Mouse (Mus musculus) heart, embryonic 11.5 days (tissue): ENCODE data around the gene Atp1b3. TPM values are rescaled to one million over a fixed set of nuclear protein-coding genes. Genes with fewer than 3 reads are reported as not detected.
"Not testable (repeated sequence)": the region's sequence is repeated elsewhere in the genome, so short reads cannot be mapped to it uniquely, and the experiment has no call there.

Experiments used
- ATAC-seq: fragments of 200-750 bp; cut with Nextera tagmentation; replicated peaks from 2 replicates; pipeline ENCODE4 v1.8.0; 2017; ENCODE audit warnings: moderate library complexity; ENCODE audit not compliant: insufficient number of reproducible peaks, low FRiP score, low TSS enrichment
- H3K27ac ChIP-seq: fragments of 300-500 bp; sonication (generic); 2 replicates; pipeline ENCODE4 v1.5.1; 2014; ENCODE audit warnings: mild to moderate bottlenecking, low read depth, low read length
- H3K27me3 ChIP-seq: fragments of 300-500 bp; sonication (generic); 2 replicates; pipeline ENCODE4 v1.6.1; 2014; ENCODE audit warnings: mild to moderate bottlenecking, low read length, mixed read lengths; ENCODE audit not compliant: control insufficient read depth, insufficient read depth
- H3K36me3 ChIP-seq: fragments of 300-500 bp; sonication (generic); 2 replicates; pipeline ENCODE4 v1.6.1; 2014; ENCODE audit warnings: mild to moderate bottlenecking, low read length, moderate library complexity, mixed read lengths; ENCODE audit not compliant: control insufficient read depth, insufficient read depth
- H3K4me1 ChIP-seq: fragments of 300-500 bp; sonication (generic); 2 replicates; pipeline ENCODE4 v1.6.1; 2014; ENCODE audit warnings: low read length; ENCODE audit not compliant: control insufficient read depth, insufficient read depth
- H3K4me2 ChIP-seq: fragments of 300-500 bp; sonication (generic); 2 replicates; pipeline ENCODE4 v1.6.1; 2014; ENCODE audit warnings: mild to moderate bottlenecking, moderate library complexity
- H3K4me3 ChIP-seq: fragments of 300-500 bp; sonication (generic); 2 replicates; pipeline ENCODE4 v1.5.1; 2014; ENCODE audit warnings: low read depth, low read length
- H3K9ac ChIP-seq: fragments of 300-500 bp; sonication (generic); 2 replicates; pipeline ENCODE4 v1.6.1; 2014; ENCODE audit warnings: mild to moderate bottlenecking, low read depth, low read length, moderate library complexity
- H3K9me3 ChIP-seq: fragments of 300-500 bp; sonication (generic); replicated peaks from 2 replicates; pipeline ENCODE4 v1.6.1; 2016; ENCODE audit warnings: low read length; ENCODE audit not compliant: control insufficient read depth
- WGBS: fragments of 180-500 bp; shearing (Covaris S2); extraction: QIAGEN DNeasy Blood & Tissue Kit; methylation state at CpG from one replicate; pipeline ENCODE4 v1.1.7; 2014; ENCODE audit not compliant: insufficient replicate concordance; 5-methylcytosine and 5-hydroxymethylcytosine counted together
- polyA plus RNA-seq: library from polyadenylated mRNA; unstranded; fragments of >200 nt; fragmentation: Nextera tagmentation; extraction: Ambion mirVana; gene quantifications from 2 replicates; pipeline ENCODE4 v1.2.1, GENCODE M21; 2014

The Atp1b3 gene
- polyA plus RNA-seq: 149 and 177 TPM in 2 replicates

- Histone ChIP-seq H3K27ac (peak within 1 kb of the TSS; percentile 97), H3K4me2 (peak within 1 kb of the TSS; percentile 83), H3K36me3 (no peaks in the 10 kb centered on the region), H3K4me1 (peaks cover 11% of the 10 kb centered on the region), H3K9me3 (no peaks in the 10 kb centered on the region), H3K9ac (peak within 1 kb of the TSS; percentile 91), H3K27me3 (no peaks in the 10 kb centered on the region), H3K4me3 (peak within 1 kb of the TSS; percentile 76)
- under 1% methylated on average over 68 of the region's 81 CpGs for WGBS
- peak; percentile 99 for ATAC-seq
Observed at GRCm38 (mm10) chr9:96364141-96364838, at the start of gene Atp1b3. Atp1b3 (minus strand) TSS chr9:96364442.

GRCm38 (mm10) chr9:96412821-96413405 lies 48.7 kb upstream of the Atp1b3 start:
- ATAC-seq: 0 out of 2 replicates have a peak, but pooled peaks have one; percentile 18
- Histone ChIP-seq H3K9me3 (no peaks in the 10 kb centered on the region), H3K27ac (no peak overlapping the region), H3K27me3 (no peaks in the 10 kb centered on the region), H3K4me3 (no peak overlapping the region), H3K36me3 (no peaks in the 10 kb centered on the region), H3K4me2 (no peak overlapping the region), H3K4me1 (no peaks in the 10 kb centered on the region), H3K9ac (no peak overlapping the region)
- 51% methylated on average over 9 of the region's 9 CpGs for WGBS

GRCm38 (mm10) chr9:96404312-96404711 lies 40.1 kb upstream of the Atp1b3 start:
- Histone ChIP-seq H3K27me3 (no peaks in the 10 kb centered on the region), H3K27ac (no peak overlapping the region), H3K9me3 (no peaks in the 10 kb centered on the region), H3K4me2 (no peak overlapping the region), H3K36me3 (no peaks in the 10 kb centered on the region), H3K9ac (no peak overlapping the region), H3K4me1 (peaks cover 2% of the 10 kb centered on the region), H3K4me3 (no peak overlapping the region)
- 80% methylated on average over 3 of the region's 3 CpGs for WGBS
- ATAC-seq: no peak

- H3K4me1 ChIP-seq: peaks cover 19% of the 10 kb centered on the region
- not testable (repeated sequence) for H3K4me2 ChIP-seq, ATAC-seq, H3K27me3 ChIP-seq, H3K4me3 ChIP-seq, H3K27ac ChIP-seq, H3K36me3 ChIP-seq, H3K9ac ChIP-seq, H3K9me3 ChIP-seq
- whole genome bisulfite sequencing: 99% methylated on average over 3 of the region's 3 CpGs
Observed at GRCm38 (mm10) chr9:96399916-96400315, 35.7 kb upstream of the Atp1b3 start.

GRCm38 (mm10) chr9:96399425-96399878 lies 35.2 kb upstream of the Atp1b3 start:
- Histone ChIP-seq H3K9ac (no peak overlapping the region), H3K4me3 (no peak overlapping the region), H3K9me3 (no peaks in the 10 kb centered on the region), H3K36me3 (no peaks in the 10 kb centered on the region), H3K27ac (peak overlapping the region; percentile 70), H3K4me1 (peaks cover 19% of the 10 kb centered on the region), H3K27me3 (no peaks in the 10 kb centered on the region), H3K4me2 (no peak overlapping the region)
- 48% methylated on average over 6 of the region's 6 CpGs for WGBS
- ATAC-seq: no peak

- WGBS: 34% methylated on average over 4 of the region's 4 CpGs
- H3K4me2 ChIP-seq: no peak overlapping the region
- H3K36me3 ChIP-seq: no peaks in the 10 kb centered on the region
- peaks cover 19% of the 10 kb centered on the region for H3K4me1 ChIP-seq
- no peaks in the 10 kb centered on the region for H3K9me3 ChIP-seq
- no peak overlapping the region for H3K9ac ChIP-seq
- no peak for ATAC-seq
- H3K27me3 ChIP-seq: no peaks in the 10 kb centered on the region
- no peak overlapping the region for H3K4me3 ChIP-seq
- H3K27ac ChIP-seq: peak overlapping the region; percentile 70
Observed at GRCm38 (mm10) chr9:96398614-96399013, 34.4 kb upstream of the Atp1b3 start.

GRCm38 (mm10) chr9:96398165-96398564 lies 33.9 kb upstream of the Atp1b3 start:
- H3K4me1 ChIP-seq: peaks cover 22% of the 10 kb centered on the region
- no peaks in the 10 kb centered on the region for H3K36me3 ChIP-seq
- no peak overlapping the region for H3K9ac ChIP-seq
- no peak overlapping the region for H3K4me3 ChIP-seq
- H3K27me3 ChIP-seq: no peaks in the 10 kb centered on the region
- WGBS: 38% methylated on average over 8 of the region's 8 CpGs
- H3K9me3 ChIP-seq: no peaks in the 10 kb centered on the region
- ATAC-seq: no peak
- peak overlapping the region; percentile 70 for H3K27ac ChIP-seq
- no peak overlapping the region for H3K4me2 ChIP-seq

- 54% methylated on average over 16 of the region's 16 CpGs for WGBS
- Histone ChIP-seq H3K27me3 (no peaks in the 10 kb centered on the region), H3K4me3 (no peak overlapping the region), H3K9ac (no peak overlapping the region), H3K9me3 (no peaks in the 10 kb centered on the region), H3K36me3 (no peaks in the 10 kb centered on the region), H3K4me1 (peaks cover 25% of the 10 kb centered on the region), H3K27ac (peak overlapping the region; percentile 50), H3K4me2 (no peak overlapping the region)
- 0 out of 2 replicates have a peak, but pooled peaks have one; percentile 11 for ATAC-seq
Observed at GRCm38 (mm10) chr9:96394910-96395690, 30.9 kb upstream of the Atp1b3 start.
